In the genomic region with DNA sequence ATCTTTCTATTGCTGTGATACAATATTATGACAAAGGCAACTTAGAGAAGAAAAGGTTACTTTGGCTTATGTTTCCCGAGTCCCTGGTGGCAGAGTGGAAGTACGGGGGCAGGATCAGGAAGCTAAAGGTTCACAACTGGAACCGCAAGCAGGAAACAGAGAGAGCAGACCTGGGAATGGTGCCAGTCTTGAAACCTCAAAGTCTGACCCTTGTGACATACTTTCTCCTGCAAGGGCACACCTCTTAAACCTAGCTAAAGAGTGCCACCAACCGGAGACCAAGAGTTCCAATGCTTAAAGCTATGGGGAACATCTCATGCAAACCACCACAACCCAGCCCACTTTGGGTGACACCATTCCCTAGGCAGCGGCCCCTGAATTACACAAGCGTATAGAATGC, we compare ENCODE assay signal across 18 mouse cellular contexts.
"Had no signal": no experiment of that assay in that cellular context is flagged by ENCODE, and none has a peak within 500 bp of the region (broad histone marks: within the 10 kb centered on the region; RNA-seq: fewer than 3 reads in every experiment).

No protein-coding gene starts in this region.

- H3K4me3 ChIP-seq: lung, embryonic 15.5 days; midbrain, embryonic 10.5 days; midbrain, embryonic 12.5 days; neural tube, embryonic 12.5 days; stomach, embryonic 15.5 days had no signal

- ATAC-seq: liver, postnatal 0 days; lung, postnatal 0 days; midbrain, embryonic 16.5 days had no signal

- H3K9ac ChIP-seq: liver, postnatal 0 days; lung, embryonic 15.5 days; midbrain, embryonic 12.5 days; neural tube, embryonic 12.5 days; stomach, embryonic 15.5 days had no signal

- H3K27me3 ChIP-seq: lung, embryonic 15.5 days; midbrain, embryonic 12.5 days; neural tube, embryonic 12.5 days; stomach, embryonic 15.5 days had no signal

- H3K4me1 ChIP-seq: stomach, embryonic 15.5 days had no signal

- H3K27ac ChIP-seq: lung, embryonic 15.5 days; macrophage; midbrain, embryonic 10.5 days; midbrain, embryonic 12.5 days; neural tube, embryonic 12.5 days; stomach, embryonic 15.5 days; stomach, postnatal 0 days had no signal

- H3K9me3 ChIP-seq: lung, embryonic 15.5 days; midbrain, embryonic 12.5 days; stomach, embryonic 15.5 days had no signal

- H3K4me2 ChIP-seq: lung, embryonic 15.5 days; midbrain, embryonic 12.5 days; neural tube, embryonic 12.5 days; stomach, embryonic 15.5 days had no signal

- H3K36me3 ChIP-seq: lung, embryonic 15.5 days; midbrain, embryonic 10.5 days; midbrain, embryonic 12.5 days; neural tube, embryonic 12.5 days; stomach, embryonic 15.5 days had no signal

- DNase-seq: liver, postnatal 0 days; lung, adult 2 months; lung, postnatal 14 days; lung, postnatal 36 days; midbrain, embryonic 14.5 days; right cerebral cortex, postnatal 14 days; thymus, adult 2 months; thymus, postnatal 25 days; thymus, postnatal 4 days had no signal
